ENCODE assay signal across 21 mouse cellular contexts in the genomic region with DNA sequence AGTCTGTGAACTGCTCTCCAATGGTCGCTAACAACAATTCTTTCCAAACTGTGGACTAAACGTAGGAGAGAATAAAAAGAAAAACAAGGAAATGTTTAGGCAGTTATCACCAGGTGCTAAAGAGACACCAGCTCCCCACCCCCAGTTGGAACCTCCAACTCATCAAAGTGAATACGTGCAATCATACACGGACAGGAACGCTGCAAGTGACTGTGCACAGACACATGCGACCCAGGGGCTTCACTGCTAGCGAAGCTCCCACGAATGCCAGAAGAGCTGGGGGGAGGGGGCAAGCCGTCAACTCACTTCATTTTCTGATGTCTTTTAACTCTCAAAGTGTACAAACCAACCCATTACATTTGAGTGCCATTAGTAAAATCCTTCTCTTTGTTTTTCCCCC.
"Had no signal": no experiment of that assay in that cellular context is flagged by ENCODE, and none has a peak within 500 bp of the region (broad histone marks: within the 10 kb centered on the region; RNA-seq: fewer than 3 reads in every experiment).

No protein-coding gene starts in this region.

- H3K4me3 ChIP-seq: limb, embryonic 10.5 days; limb, embryonic 13.5 days; liver, embryonic 12.5 days; liver, embryonic 15.5 days; lung, embryonic 15.5 days; megakaryocyte, embryonic 14.5 days; midbrain, embryonic 10.5 days; neural tube, embryonic 12.5 days; neural tube, embryonic 15.5 days had no signal

- ATAC-seq: intestine, embryonic 16.5 days; liver, embryonic 12.5 days; midbrain, embryonic 16.5 days had no signal

- H3K9me3 ChIP-seq: limb, embryonic 10.5 days; limb, embryonic 13.5 days; liver, embryonic 12.5 days; liver, embryonic 15.5 days; lung, embryonic 15.5 days; megakaryocyte, embryonic 14.5 days; midbrain, embryonic 10.5 days; neural tube, embryonic 12.5 days; neural tube, embryonic 15.5 days had no signal

- H3K27me3 ChIP-seq: limb, embryonic 13.5 days; liver, embryonic 12.5 days; liver, embryonic 15.5 days; lung, embryonic 15.5 days; neural tube, embryonic 12.5 days; neural tube, embryonic 15.5 days had no signal

- H3K4me1 ChIP-seq: liver, embryonic 12.5 days; lung, embryonic 15.5 days; megakaryocyte, embryonic 14.5 days; neural tube, embryonic 12.5 days had no signal

- H3K4me2 ChIP-seq: limb, embryonic 13.5 days; liver, embryonic 12.5 days; liver, embryonic 15.5 days; lung, embryonic 15.5 days; neural tube, embryonic 12.5 days; neural tube, embryonic 15.5 days had no signal

- DNase-seq: kidney, adult 18-20 months; kidney, adult 9 months; kidney, postnatal 14 days; kidney, postnatal 4 days; liver; lung, postnatal 10 days; right cerebral cortex, adult 18-20 months; right cerebral cortex, postnatal 14 days; right cerebral cortex, postnatal 4 days had no signal

- H3K27ac ChIP-seq: limb, embryonic 10.5 days; limb, embryonic 13.5 days; liver, embryonic 12.5 days; liver, embryonic 15.5 days; lung, embryonic 15.5 days; midbrain, embryonic 10.5 days; neural tube, embryonic 12.5 days; neural tube, embryonic 15.5 days; stomach, postnatal 0 days had no signal

- H3K9ac ChIP-seq: limb, embryonic 13.5 days; liver, embryonic 12.5 days; liver, embryonic 15.5 days; lung, embryonic 15.5 days; neural tube, embryonic 12.5 days; neural tube, embryonic 15.5 days had no signal

- H3K36me3 ChIP-seq: liver, embryonic 12.5 days; liver, embryonic 15.5 days had no signal
